Mouse (Mus musculus) lung, postnatal 25 days (tissue): Measurements from ENCODE around the gene Fermt2.

ENCODE experiments used
- DNase-seq: peaks from one replicate; pipeline ENCODE4 v3.0.0; 2022; ENCODE audit warnings: low spot score

Fermt2 gene

DNA sequence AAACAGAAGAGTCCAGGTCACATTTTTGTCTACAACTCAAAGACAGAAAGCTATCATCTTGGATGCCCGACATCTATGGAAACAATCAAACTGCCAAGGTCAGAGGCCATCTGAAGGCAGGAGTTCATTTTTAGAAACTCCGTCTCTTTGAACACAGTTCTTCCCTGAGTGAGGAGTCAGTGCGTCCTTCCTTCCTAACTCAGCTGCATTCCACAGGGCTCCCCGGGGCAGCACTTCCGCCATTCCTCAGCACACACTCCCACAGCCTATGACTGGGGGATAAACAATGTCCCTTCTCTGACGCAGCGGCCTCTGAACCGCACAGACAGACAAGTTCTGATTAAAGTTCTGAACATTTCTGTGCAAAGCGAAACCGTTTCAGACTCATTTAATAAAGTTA, 66.3 kb downstream of the Fermt2 start:
- peak; percentile 81 for DNase-seq

DNA sequence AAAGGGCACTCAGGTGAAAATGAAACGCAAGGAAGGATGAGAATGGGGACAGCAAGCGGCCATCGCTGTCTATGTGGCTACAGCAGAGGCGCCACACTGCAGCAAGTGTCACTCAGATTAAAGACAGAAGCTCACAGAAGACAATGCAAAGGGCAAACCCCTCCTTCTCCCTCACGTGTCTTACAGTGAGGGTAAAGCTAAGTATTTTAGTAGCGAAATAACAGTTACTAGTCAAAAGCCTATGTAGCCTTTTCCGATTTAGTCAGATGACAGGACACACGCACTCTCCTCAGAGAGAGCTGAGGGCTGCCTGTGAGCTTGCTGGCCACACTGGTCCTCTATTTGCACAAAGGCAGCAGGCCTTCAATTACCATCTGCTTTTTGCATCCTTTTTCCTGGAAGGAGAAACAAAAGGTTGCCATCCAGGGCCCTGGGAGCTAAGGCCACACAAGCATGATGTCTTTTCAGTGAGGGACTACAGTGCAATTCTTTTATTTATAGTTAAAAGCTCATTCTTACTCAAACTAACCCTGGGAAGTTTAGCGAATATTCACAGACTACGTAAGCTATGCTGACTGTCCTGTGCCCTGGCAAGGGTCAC, 66.9 kb downstream of the Fermt2 start:
- DNase-seq: no peak

DNA sequence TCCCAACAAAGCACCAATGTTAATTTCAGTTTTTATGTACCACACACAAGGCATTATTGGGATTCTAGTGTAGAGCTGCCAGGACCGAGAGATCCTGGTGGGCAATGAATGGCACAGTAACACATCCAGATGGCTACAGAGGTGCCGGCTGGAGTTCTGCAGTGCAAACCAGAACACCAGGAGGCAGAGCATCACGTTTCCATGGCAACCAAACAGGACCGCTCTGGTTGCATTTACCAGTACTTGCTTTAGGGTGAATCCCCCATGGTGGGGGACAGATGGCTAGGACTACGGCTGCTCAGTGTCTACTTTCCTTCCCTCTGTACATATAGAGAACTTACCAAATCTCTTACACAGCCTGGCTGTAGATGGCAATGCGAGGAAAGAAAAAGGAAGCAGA, 67.5 kb downstream of the Fermt2 start:
- no peak for DNase-seq

DNA sequence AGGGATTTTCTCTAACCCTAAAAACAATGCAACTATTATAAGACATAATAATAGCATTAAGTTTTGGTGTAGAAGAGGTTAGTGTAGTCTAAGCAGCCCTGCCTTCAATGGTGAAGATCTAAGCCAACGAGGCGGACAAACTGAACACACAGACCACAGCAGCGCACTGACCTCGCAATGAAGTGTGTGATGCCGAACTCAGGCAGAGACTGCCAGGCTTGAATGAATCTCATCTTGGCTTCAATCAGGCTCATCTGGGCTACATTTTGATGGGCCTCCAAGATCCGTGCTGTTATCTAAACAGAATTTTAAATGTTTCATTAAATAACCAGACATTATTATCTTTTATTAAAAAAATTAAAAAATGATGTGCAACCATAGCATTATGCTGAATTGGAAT, 68.0 kb downstream of the Fermt2 start:
- no peak for DNase-seq

DNA sequence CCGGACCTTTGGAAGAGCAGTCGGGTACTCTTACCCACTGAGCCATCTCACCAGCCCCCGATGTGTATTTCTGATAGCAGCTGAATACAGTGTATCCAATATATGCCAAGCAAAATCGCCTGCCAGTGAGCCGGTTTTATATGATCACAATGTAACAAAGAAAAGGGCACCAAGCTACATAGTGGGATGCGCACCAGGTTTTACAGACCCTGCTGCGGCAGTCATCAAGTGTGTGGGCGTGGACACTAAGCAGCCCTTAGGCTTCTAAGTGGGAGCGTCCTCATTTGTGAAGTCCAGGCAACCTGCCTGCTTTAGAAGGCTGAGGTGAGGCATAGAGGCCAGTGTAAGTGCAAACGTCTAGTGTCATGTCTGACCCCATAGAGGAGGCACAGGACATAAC, 69.4 kb downstream of the Fermt2 start:
- DNase-seq: no peak

DNA sequence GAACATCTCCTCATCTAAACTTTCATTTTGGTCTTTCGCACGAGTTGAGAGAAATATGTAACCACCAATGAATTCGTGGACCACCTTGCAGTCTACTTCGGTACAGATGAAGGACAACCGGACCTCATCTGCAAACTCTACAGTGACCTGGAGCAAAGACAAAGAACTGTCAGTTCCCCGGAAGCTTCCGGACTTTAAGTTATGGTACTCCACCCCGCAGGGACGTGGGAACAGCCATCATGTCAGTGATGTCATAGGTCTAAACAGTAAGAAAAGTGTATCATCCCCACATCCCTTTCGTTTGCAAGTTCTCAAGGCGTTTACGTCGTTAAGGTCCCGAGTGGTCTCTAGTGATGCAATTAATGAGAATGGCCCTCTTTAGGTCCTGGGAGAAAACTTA, 70.0 kb downstream of the Fermt2 start:
- no peak for DNase-seq

DNA sequence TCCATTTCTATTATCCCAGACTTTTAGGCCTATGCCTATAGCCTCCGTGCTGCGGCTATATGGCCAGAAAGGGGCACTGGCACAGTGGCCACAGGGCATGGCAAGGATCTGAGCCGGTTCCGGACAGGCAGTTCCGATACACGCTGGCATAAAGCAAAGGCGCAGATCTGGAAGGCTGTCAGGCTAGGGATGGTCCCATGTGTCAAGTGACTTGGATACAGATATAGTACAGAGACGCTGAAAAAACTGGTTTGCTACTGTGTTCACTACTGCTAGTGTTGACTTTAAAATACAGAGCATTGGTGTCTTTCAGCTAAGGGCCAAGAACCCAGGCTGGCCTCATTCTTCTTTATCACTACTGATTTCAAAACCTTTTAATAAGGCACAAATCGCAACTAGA, 72.9 kb downstream of the Fermt2 start:
- no peak for DNase-seq

DNA sequence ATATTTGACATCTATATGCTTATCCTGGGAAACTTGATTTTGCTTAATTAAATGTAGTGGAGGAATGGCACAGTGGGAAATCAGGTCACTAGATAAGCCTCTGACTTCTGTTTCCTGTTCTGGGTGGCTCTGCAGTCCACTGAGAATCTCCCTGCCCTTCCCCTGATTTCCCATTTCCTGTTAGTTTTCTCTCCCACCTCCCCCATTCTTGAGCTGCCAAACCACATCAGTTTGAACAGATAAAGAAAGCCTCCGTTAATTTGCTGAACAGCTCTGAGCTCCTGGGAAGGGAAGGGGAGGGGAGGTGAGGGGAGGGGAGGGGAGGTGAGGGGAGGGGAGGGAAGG, 73.4 kb downstream of the Fermt2 start:
- DNase-seq: peak; percentile 61

DNA sequence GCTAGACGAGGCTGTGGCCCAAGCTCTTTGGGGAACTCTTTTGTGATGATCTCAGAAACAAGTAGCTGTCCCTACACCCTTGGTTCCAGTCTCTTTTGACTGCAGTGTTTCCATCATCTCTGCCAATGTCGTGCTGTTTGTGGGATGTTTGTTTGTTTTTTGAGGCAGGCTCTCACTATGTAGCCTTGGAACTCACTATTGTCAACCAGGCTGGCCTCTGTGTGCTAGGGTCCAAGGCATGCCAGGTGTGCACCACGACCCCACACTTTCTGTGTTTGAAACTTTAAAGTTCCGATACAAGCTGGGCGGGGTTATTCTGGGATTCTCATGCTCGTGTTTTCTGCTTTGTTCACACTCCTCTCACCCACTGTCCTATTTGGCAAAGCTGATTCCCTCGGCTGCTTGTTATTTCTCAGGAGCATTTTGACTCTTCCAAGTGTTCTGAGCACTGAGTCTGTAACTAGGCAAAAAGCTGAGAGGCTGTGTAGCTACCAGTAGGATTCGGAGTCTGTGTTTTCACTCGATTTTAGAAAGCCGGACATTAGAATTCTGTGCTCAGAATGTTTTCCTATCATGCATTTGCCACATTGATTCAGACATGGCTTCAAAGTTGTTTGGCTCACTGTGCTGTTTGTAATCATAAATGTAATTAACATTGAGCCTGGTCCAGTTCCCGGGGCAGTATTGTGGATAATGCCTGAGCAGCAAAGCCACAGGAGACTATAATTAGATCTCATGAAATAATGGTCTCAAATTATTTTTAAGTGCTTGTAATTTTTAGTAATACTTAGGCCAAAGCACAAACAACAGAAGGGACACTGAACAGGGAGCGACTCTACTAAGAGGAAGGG, 74.0 kb downstream of the Fermt2 start:
- DNase-seq: no peak

DNA sequence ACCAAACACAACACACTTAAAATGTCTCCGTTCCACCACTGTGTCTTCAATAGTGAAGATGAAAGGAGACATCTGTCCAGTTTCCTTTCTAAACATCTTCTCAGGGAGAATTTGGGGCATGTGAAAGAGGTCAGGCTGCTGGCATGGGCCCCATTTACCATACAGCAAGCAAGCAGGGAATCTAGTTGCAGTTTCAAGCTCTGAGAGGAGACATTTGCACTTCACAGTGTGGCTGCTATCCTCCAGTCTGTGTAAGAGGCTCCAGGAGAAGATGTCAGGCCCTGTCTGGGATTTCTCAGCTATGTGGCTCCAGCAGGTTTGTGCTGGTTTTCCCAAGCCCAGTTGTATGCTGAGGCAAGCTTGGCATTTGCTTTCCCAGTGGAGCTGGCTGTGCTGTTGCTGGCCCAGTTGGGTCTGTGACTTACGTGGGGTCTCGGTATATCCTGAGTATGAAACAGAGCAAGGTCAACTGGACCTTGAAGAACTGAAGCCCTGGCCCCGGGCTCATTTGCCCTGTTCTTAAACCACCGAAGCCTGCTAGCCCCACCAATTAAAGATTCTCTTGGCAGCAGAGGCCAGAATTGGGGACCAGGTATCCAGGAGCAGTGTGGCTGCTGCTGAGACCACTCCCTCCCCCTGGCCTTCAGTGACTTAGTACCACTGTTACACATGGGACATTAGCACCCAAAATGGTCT, 76.2 kb downstream of the Fermt2 start:
- DNase-seq: peak; percentile 46

DNA sequence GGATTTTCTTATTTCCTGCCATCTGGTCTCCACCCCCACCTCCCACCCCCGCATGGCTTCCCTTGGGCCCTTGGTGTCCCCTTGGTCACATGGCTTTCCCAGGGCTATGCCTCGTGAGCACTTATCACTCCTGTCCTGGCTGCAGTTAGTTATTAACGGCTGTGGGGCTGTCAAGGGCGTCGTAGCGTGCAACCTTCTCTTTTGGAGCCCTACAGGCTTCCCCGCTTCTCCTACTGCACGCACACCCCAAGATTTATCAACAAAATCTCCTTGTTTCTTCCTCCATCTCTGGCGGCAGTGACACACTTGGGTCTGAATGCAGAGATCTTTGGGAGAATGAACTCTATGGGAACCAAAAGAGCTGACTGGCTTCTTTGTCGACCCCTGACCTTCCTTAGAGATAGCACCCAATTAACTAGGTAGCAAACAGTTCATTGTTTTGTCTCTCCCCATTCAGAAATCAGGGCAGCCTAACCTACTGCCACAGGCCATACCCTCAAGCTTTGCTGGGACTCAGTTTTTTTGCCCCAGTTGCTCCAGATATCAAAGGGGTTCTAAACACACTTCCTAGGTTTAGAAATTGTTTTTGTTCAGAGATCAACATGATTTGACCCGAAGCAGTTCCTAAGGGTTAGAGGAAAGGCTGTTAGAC, 76.9 kb downstream of the Fermt2 start:
- DNase-seq: no peak

DNA sequence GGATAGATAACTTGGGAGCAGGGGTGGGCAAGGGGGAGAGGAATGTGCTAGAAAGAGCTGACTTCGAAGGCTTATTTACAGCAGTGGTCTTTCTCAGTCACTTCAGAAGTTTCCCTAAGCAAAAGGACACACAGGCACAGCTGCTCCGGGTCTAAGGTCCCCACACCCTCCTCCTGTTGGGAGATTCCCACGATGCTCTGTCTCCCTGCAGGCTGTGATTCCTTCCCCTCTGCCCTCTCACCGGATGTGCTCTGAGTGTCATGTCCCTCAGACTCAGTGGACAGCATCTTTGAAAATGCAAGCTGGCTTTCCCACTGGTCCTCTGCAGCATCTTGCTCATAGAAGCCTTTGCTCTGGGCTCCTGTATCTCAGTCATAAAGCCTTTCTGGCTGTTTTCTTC, 77.8 kb downstream of the Fermt2 start:
- DNase-seq: peak; percentile 34

DNA sequence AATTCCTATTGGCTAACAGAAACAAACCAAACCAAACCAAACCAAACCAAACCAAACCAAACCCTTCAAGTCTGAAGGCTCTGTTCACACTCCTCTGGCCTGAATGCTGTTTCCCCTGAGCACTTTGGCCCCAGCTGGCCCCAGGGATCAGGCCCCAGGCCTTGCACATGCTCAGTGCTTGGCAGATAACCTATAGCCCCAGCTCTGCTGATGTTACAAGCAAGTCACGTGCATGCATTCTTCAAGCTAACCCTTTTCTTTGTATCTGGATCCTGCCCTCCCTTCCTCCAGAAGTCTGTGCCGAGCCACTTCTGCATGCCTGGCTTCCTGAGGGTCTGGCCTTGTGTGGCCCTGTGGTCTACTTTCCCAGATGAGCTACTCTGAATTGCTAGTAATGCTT, 78.8 kb downstream of the Fermt2 start:
- no peak for DNase-seq

DNA sequence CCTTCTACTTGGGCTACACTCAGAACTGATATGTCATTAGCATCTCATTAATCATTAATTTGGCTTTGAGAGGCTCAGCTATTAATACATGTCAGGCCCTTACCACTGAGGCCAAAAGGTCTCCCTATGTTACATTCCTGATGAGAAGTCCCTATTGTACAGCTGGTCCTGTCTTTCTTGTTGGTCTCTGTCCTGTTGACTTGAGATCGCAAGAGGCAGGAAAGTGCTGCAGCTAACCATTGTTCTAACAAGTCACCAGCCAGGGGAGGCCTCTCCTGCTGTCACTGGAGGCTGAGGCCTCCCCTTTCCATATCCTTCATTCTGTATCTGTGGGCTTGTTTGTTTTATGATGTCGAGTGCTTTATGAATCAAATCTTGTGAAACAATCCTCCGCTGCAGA, 83.1 kb downstream of the Fermt2 start:
- no peak for DNase-seq

DNA sequence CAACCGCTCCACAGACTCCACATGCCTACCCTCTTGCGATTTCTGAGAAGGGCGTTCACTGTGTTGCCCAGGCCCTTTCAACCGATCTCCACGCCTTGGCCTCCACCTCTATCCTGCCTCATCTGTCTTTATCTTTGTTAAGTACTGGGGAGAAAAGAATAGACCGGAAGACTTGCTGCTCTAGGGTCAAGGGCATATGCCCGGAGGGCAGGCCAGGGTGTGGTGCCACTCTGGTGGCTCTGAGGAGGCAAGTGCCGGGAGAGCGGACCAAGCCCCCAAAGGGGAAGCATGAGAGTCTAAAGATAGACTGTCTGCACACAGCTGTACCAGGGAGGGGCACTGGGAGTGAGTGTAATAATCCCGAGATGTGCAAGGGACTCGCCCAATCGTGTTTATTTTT, 84.5 kb downstream of the Fermt2 start:
- DNase-seq: no peak

DNA sequence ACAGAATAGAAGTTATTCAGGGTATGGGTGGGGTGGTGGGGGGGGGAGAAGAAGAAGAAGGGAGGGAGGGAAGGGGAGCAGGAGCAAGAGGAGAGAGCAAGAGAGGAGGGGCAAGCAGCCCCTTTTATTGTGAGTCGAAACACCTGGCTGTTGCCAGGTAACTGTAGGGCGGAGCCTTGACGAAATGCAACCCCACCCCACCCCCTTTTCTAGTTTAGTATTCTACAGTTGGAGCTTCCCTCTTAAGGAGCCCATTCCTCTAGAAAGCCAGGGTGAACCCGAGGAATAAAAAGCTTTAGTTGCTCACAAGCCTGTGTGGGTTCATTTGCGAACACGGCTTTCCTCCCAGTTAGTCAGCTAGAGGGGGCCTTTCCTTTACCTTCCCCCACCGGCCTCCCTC, 85.0 kb downstream of the Fermt2 start:
- no peak for DNase-seq

DNA sequence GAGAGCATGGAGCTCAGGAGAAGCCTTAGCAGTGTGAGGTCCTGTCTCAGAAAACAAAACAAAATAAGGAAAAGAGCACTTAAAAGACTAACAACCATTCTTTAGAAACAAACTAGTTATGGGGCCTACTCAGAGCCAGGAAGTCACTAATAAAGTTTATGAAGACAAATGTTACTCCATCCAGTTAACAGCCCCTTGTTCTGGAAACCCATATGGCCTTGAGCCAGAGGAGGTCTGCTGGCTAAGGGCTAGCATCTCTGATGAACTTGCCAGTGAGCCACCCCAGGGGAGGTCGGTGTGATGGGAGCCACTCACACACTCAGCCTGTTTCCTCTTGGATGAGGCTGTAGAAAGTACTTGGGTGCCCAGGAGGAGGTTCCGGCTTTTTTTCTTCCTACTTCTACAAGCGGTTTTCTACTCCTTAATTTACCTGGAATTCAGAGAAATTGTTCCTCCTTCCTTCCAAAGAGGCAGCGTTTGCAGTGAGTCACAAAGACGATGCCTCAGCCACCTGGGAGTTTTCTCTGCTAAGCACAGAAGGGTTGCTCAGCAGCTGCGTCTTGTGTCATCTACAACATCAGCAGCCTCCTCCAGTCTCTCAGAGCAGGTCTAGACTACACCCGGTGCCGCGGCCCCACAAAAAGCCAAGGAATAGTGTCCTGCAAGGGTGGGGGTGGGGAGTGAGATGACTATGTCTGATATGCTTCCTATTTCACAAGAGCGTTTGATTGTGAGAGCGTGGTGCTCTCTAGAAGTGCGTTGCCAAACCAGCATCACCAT, 86.9 kb downstream of the Fermt2 start:
- DNase-seq: no peak

DNA sequence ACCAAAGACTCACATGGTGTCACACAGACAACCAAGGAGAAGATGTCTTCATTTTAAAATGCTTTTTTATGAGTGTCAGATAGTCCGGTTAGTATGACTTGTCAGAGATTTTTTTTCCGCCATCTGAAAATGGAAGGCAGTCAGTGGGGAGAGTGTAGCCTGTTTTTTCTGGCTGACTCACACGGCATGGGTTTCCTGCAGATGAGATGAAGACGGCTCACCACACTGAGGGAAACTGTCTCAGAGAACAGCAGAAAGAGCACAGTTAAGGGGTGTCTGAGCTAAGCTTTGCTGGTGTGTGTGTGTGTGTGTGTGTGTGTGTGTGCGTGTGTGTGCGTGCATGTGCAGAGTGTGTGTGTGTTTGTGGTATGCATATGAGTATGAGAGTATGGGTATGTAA, 88.6 kb downstream of the Fermt2 start:
- no peak for DNase-seq

DNA sequence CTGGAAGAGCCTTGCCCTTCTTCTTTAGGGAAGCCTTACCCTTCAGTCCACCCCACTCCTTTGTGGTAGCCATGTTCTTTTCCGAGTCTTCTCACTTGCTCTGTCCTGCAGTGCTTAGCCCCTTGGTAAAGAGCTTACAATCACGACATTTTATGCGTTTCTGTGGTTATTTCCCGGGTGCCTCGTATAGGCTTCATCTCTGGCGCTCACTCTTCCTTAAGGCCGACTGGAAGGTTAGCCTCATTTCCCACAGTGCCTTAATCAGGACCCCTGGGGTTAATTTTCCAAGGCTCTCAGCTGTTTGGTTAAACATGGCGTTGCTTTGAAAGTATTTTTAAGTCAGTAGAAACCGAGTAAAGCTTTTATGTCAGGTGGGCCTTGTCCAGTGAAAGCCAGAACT, 90.5 kb downstream of the Fermt2 start:
- DNase-seq: no peak

DNA sequence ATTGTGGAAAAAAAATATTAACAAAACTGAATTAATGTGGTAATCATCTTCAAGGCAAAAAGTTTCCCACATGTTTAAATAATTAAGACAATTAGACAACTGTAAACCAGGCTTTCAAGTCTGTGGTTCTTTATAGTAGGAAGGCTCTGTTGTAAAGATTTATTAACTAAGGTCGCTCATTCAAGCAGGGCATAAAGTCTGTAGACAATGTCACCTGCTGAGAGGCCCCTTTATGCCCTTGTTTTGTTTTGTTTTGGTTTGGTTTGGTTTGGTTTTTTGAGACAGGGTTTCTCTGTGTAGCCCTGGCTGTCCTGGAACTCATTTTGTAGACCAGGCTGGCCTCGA, 91.0 kb downstream of the Fermt2 start:
- no peak for DNase-seq

DNA sequence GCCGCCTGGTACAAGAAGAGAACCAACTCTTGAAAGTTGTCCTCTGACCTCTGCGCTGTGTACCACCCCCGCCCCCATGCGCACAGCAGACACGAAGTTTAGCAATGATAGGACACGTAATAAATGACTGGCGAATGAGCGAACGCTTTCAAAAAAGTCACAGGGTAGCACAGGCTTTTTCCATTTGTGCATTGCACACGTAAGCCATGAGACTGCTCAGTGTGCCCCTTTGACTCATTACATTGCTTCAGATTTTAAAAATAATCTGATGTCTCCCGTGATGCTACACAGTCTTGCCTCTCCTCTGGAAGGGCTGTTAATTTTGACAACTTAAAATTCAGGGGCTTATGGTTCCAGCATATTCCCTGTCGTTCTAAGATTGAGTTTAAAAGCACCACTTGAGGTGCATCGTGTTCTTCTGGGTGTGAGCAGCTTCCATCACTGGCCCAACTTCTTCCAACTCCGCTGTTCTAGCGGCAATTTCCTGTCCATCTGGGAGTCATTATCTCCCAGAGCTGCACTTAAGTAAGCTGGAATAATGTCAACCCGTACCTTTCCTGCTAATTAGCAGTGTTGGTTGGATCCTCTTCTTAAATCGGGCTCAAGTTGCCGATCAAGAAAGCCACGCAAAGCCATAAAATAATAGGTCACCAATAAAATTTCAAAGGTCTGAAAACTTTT, 91.5 kb downstream of the Fermt2 start:
- DNase-seq: no peak

DNA sequence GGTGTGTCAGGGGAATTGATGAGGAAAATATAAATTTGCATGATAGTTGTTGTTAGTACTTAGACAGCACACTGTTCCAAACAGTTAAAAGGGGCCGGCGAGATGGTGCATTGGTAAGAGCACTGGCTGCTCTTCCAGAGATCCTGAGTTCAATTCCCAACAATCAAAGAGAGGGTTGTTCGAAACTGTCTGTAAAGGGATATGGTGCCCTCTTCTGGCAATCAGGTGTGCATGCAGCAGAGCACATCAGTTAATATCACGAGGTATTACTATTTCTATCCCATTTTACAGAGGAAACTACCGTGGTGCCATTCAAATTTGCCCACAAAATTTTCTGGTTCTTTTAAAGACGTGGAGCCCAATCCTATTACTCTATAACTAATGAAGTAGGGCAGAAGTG, 95.7 kb downstream of the Fermt2 start:
- DNase-seq: no peak
